Mouse (Mus musculus) ES-E14 (cell line): ENCODE results near the gene Hist1h4h. TPM values are rescaled to one million over a fixed set of nuclear protein-coding genes. Genes with fewer than 3 reads are reported as not detected.

Experiments used
- DNase-seq: peaks from one replicate; pipeline ENCODE4 v3.0.0-alpha.2; 2013; ENCODE audit warnings: low read depth, low spot score
- H3K27ac ChIP-seq: 2 replicates; pipeline ENCODE4 v1.5.1; 2012; ENCODE audit warnings: low read depth, mild to moderate bottlenecking, low read length, moderate library complexity, mixed read lengths; ENCODE audit not compliant: poor library complexity, insufficient read depth, severe bottlenecking
- H3K36me3 ChIP-seq: 2 replicates; pipeline ENCODE4 v1.6.1; 2012; ENCODE audit warnings: mild to moderate bottlenecking, low read length, moderate library complexity, mixed read lengths; ENCODE audit not compliant: control insufficient read depth, poor library complexity, insufficient read depth, severe bottlenecking
- H3K4me1 ChIP-seq, 2 experiments: fragments of 150-350 bp in 1 of 2; sonication (generic) in 1 of 2; 2 replicates each; pipeline ENCODE4 v1.6.1; 2012; ENCODE audit warnings: low read length in 2 of 2, mild to moderate bottlenecking in 1 of 2, mixed read lengths in 1 of 2; ENCODE audit not compliant: control insufficient read depth in 2 of 2, insufficient read depth in 2 of 2, poor library complexity in 1 of 2
- H3K4me3 ChIP-seq, 2 experiments: fragments of 150-350 bp in 1 of 2; sonication (generic) in 1 of 2; 2 replicates each; pipeline ENCODE4 v1.5.1; 2012; ENCODE audit warnings: low read length in 2 of 2, low read depth in 1 of 2, mild to moderate bottlenecking in 1 of 2, mixed read lengths in 1 of 2; ENCODE audit not compliant: insufficient read depth in 1 of 2, poor library complexity in 1 of 2, severe bottlenecking in 1 of 2
- H3K9ac ChIP-seq: 2 replicates; pipeline ENCODE4 v1.6.1; 2012; ENCODE audit warnings: low read depth, mild to moderate bottlenecking, low read length, mixed read lengths; ENCODE audit not compliant: poor library complexity, insufficient read depth, severe bottlenecking
- H3K9me3 ChIP-seq: fragments of 150-350 bp; sonication (generic); 2 replicates; pipeline ENCODE4 v1.6.1; 2012; ENCODE audit warnings: low read depth, mild to moderate bottlenecking, low read length; ENCODE audit not compliant: control insufficient read depth, insufficient read depth
- CHD2 ChIP-seq: IDR thresholded peaks from 2 replicates; pipeline ENCODE4 v1.6.1; 2014; ENCODE audit warnings: mild to moderate bottlenecking, low read depth, low read length, inconsistent platforms
- HCFC1 ChIP-seq: IDR thresholded peaks from 2 replicates; pipeline ENCODE4 v1.6.1; 2012; ENCODE audit warnings: low read length, inconsistent platforms, borderline replicate concordance; ENCODE audit not compliant: insufficient read depth
- MAFK ChIP-seq: IDR thresholded peaks from 2 replicates; pipeline ENCODE4 v1.6.1; 2014; ENCODE audit warnings: mild to moderate bottlenecking, low read depth, low read length, inconsistent platforms; ENCODE audit not compliant: insufficient read depth
- ZC3H11A ChIP-seq: IDR thresholded peaks from 2 replicates; pipeline ENCODE4 v1.6.1; 2012; ENCODE audit warnings: low read depth, mild to moderate bottlenecking, inconsistent platforms, low read length, borderline replicate concordance
- ZNF384 ChIP-seq: IDR thresholded peaks from 2 replicates; pipeline ENCODE4 v1.6.1; 2012; ENCODE audit warnings: low read depth, low read length, inconsistent platforms
- in situ Hi-C, 2 experiments: fragments of 600-800 bp; cut with MboI; formaldehyde crosslinking; loops; one replicate each; pipeline ENCODE4 v1.15.1; 2025; ENCODE audit warnings: low sequenced_read_pairs in 2 of 2, inconsistent platforms in 1 of 2; ENCODE audit not compliant: unreplicated experiment in 2 of 2
- total RNA-seq: library from RNA; depleted of rRNA; stranded (reverse); fragments of 300-350 nt; gene quantifications from 2 replicates; pipeline ENCODE4 v1.2.3, GENCODE M21; 2012; rRNA removed

Hist1h4h gene
- 2,382 and 2,804 TPM in 2 replicates for total RNA-seq

DNA sequence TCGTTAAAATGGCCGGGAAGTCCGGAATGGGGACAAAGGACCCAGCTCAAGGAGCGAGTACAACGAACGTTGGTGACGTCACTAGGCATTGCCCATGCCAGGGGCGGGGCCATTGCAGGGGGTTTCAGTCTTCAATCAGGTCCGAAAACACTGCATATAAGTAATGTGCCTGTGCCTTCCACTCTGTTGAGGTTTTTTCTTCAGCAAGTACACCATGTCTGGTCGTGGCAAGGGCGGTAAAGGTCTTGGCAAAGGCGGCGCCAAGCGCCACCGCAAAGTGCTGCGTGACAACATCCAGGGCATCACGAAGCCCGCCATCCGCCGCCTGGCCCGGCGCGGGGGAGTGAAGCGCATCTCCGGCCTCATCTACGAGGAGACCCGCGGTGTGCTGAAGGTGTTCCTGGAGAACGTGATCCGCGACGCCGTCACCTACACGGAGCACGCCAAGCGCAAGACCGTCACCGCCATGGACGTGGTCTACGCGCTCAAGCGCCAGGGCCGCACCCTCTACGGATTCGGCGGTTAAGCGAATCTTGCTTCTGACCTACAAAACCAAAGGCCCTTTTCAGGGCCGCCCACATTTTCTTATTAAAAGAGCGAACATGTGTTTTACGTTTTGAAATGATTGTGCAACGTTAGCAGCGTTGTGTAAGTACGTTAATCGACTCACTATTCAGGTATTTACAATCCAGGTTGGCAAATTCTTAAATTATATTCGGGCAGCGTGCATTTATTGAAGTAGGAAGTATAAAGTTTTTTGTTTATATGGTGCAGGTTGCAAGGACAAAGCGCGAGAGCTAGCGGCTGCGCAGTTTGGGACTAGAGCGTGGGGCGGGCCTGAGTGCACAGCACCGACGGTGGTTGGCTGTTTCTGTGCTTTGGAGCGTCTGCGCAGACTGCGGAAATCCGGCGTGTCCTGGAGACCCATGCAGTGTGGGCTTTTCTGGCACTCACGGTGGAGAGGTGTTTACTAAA, at the start of gene Hist1h4h:
Gene Hist1h4h, plus strand, starts transcription at position 150 of the 975 bp plus-strand sequence.
- Histone ChIP-seq H3K4me1 (peaks cover 0 to 2% of the 10 kb centered on the region in 2 experiments; a peak in 1 of 4 replicates), H3K9ac (peak within 1 kb of the TSS; percentile 78), H3K9me3 (no peaks in the 10 kb centered on the region), H3K27ac (peak within 1 kb of the TSS; percentile 93), H3K36me3 (no peaks in the 10 kb centered on the region), H3K4me3 (peak within 1 kb of the TSS; percentile 67 to 83)
- in situ Hi-C loops, result loop anchor here in 1 of 2 experiments (25.0 kb wide), 1 partner anchor 1494 kb away; the partner anchor contains the start of genes Hist1h2ag, Hist1h2ah, Hist1h2bj and Hist1h2bk
- DNase-seq, result peak; percentile 96
- no peak for TF ChIP-seq ZC3H11A
- TF ChIP-seq HCFC1, result no peak
- TF ChIP-seq ZNF384, result no peak
- TF ChIP-seq MAFK, result no peak
- no peak for TF ChIP-seq CHD2

DNA sequence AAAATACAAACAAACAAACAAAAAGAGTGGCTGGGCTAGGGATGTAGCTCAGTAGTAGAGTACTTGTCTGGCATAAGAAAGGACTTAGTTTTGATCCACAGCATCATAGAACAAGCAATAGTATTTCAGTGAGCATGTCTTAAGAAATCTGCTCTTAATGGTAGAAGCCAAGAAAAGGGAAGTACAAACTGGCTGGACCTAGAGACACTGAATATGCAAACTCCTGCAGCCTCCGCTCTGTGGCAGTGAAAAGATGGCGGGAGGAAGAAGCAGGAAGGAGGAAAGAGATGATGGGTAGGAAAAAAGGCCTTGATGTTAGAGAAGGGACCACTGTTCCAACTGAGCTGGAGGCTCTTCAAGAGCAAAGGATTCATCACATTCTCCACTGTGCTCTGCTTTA, 47.7 kb upstream of the Hist1h4h start:
- H3K9me3 ChIP-seq, result no peaks in the 10 kb centered on the region
- peaks cover 0 to 2% of the 10 kb centered on the region in 2 experiments; a peak in 2 of 4 replicates for H3K4me1 ChIP-seq
- H3K27ac ChIP-seq, result no peak overlapping the region
- no peak for DNase-seq
- H3K4me3 ChIP-seq, result no peak overlapping the region
- TF ChIP-seq ZNF384 (no peak), ZC3H11A (no peak), MAFK (no peak), HCFC1 (no peak), CHD2 (no peak)
- in situ Hi-C loops, result no loop called here
- H3K36me3 ChIP-seq, result no peaks in the 10 kb centered on the region
- H3K9ac ChIP-seq, result no peak overlapping the region

DNA sequence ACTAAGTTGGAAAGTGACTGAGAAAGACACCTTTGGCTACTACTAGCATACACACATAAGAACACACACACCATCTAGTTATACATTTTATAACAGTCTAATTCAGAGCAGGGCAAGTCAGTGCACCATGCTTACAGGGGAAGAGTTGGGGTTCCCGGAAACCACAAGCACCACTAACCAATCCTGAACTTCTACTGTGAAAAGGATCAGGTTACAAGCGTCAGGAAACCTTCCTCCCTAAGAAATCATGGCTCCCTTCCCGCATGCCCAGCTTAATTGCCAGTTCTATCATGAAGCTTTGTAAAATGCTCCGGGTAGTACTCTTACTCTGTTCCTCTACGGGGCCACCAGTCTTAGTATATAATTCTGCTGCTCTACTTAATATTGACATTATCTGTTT, 45.6 kb upstream of the Hist1h4h start:
- in situ Hi-C loops, result no loop called here
- no peak for DNase-seq
- no peaks in the 10 kb centered on the region for H3K9me3 ChIP-seq
- no peak overlapping the region for H3K27ac ChIP-seq
- H3K36me3 ChIP-seq, result no peaks in the 10 kb centered on the region
- no peak overlapping the region for H3K4me3 ChIP-seq
- TF ChIP-seq ZNF384 (no peak), ZC3H11A (no peak), HCFC1 (no peak), CHD2 (no peak), MAFK (no peak)
- no peak overlapping the region for H3K9ac ChIP-seq
- H3K4me1 ChIP-seq, result peaks cover 0 to 9% of the 10 kb centered on the region in 2 experiments; a peak in 3 of 4 replicates

DNA sequence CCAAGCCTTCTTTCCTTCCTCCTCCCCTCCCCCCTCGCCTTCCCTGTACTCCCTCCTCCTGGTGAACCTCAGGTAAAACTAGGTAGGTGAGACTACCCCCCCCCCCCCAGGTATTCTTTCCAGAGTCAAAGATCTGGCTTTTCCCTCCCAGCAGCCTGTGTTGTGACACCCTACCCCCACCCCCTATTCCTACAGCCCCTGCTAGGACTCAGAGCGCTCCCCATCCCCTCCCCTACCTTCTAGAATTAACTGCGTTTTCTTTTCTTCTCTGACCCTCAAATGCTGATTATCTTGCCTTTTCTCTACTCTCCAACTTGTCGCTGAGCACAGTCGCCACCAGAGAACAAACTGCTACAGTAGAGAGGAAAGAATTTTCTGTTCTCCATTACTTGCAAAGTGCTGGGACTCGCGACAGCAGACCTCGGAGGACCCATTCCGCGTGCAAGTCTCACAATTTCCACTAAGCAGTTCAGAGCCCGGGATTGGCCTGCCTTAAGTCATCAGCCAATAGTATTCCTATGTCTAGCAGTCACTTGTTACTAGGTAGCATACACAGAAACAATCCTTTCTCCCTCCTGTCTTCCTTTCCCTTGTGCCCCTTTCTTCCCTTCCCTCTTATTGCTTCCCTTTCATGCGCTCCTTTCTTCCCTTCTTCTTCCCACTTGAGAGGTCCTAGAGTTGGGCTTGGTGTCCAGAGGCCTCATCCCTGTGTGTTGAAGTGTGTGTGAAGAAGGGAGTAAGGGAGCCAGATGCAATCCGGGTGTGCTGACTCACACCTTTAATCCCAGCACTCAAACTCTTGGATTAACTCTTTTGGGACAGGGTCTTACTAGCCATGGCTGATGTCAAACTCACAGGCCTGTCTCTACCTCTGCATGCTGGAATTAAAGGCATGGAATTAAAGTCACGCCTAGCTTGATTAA, 42.2 kb upstream of the Hist1h4h start, which contains the start of gene Btn2a2:
Gene Btn2a2, minus strand, starts transcription at position 458 of the 923 bp plus-strand sequence.
- Histone ChIP-seq H3K9ac (peak within 1 kb of the TSS; percentile 44; the same call in 1 of the 2 replicates), H3K27ac (no peak within 1 kb of the TSS), H3K36me3 (no peaks in the 10 kb centered on the region), H3K4me1 (peaks cover 12 to 13% of the 10 kb centered on the region in 2 experiments), H3K9me3 (no peaks in the 10 kb centered on the region), H3K4me3 (peak within 1 kb of the TSS; percentile 47 to 70)
- in situ Hi-C loops, result no loop called here
- DNase-seq, result no peak
- no peak for TF ChIP-seq ZNF384
- peak; percentile 97 for TF ChIP-seq CHD2
